Mouse (Mus musculus) frontal cortex, postnatal 10 days (tissue): ENCODE data around the gene Zkscan1.
A peak's percentile ranks its signal among the peaks of the same experiment; 100 is the strongest.
"Not testable (repeated sequence)": the region's sequence is repeated elsewhere in the genome, so short reads cannot be mapped to it uniquely, and the experiment has no call there.

ENCODE experiments used
- DNase-seq, 2 experiments: peaks; one replicate each; pipeline ENCODE4 v3.0.0; 2022; ENCODE audit warnings: low spot score in 2 of 2, mixed read lengths in 1 of 2

Zkscan1 gene

GRCm38 (mm10) chr5:138084996-138085395 lies at the start of gene Zkscan1:
TSS of gene Zkscan1 (plus strand) at chr5:138085084.
- DNase-seq: peak; percentile 68 to 71

DNA sequence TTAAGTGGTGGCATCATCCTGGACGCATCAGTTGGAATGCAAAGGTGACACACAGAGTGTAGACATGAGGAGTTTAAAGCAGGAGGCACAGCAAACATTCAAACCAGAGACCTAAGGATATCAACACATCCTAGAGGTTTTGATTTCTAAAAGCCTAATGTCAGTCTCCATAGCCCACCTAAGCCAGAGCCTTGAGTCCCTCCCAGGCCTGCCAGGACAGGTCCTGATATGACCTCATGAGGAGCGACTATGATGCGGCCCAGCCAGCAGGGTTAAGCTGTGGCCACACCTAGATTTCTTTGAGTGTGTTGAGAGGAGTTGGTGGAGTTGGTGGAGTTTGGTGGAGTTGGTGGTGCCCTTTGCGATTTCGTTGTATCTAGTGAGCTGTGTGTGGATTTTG lies 32.0 kb upstream of the Zkscan1 start, which contains the start of gene Smok3c:
Smok3c (plus strand) TSS at position 301 of the 400 bp plus-strand sequence.
- not testable (repeated sequence) for DNase-seq

- DNase-seq: no peak
Measured at GRCm38 (mm10) chr5:138073803-138074202, 11.1 kb upstream of the Zkscan1 start.

- no peak for DNase-seq
Measured at GRCm38 (mm10) chr5:138075684-138076083, 9.2 kb upstream of the Zkscan1 start.

DNA sequence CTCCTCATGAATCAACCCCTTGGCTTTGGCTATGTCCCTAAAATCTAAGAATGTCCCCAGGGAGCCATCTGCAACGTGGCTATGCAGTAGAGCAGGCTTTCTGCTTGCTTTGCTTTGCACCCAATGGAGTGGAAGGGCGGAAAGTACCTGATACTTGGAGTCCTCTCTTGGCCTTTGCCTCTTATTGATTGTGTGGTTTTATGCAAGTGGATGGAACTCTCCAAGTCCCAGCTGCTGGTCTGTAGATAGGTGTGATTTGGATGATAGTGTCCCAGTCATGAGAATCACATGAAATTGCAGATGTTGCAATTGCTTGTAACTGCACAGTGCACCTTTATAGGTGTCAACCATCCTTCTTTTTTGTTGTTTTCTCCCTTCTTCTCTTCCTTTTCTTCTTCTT lies 8.7 kb upstream of the Zkscan1 start:
- DNase-seq: no peak

- no peak for DNase-seq
Measured at GRCm38 (mm10) chr5:138080456-138080855, 4.4 kb upstream of the Zkscan1 start.

- no peak for DNase-seq
Measured at GRCm38 (mm10) chr5:138081446-138081845, 3.4 kb upstream of the Zkscan1 start.

- DNase-seq: no peak
Measured at GRCm38 (mm10) chr5:138083318-138083900, 1.5 kb upstream of the Zkscan1 start.

DNA sequence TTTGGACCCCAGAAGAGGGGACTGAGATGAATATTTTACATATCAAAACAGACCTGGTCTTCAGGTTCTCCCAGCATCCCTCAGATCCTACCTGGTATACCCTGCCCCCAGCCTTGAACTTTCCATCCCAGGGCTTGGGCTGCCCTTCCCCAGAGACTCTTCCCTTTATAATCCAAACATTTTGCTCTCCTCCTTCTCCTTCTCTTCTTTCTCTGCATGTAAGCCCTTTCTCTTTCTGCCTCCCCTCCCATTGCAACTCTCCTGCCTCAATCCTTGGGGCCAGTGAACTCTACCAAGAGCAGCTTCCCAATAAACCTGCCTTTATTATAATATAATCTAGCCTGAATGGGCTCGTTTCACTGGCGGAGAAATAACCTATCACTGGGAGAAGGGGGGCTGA lies 948 bp upstream of the Zkscan1 start:
- no peak for DNase-seq

DNA sequence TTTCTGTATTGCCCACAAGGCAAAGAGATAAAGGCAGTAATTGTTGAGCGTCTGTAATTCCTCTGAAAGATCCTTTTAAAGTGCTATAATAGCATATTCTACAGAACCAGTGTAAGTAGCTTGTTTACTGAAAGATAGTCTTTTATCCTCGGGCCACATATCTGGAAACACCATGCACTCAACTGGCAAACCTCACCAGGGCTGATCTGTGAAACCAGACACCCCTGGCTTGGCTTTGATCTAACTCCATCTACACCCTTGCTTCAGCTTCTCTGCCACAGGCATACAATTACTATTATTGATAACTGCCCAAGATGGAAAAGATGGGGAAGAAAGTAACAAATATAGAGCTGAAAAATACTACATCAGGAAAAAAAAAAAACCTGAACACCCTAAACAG lies 377 bp upstream of the Zkscan1 start:
- no peak for DNase-seq

DNA sequence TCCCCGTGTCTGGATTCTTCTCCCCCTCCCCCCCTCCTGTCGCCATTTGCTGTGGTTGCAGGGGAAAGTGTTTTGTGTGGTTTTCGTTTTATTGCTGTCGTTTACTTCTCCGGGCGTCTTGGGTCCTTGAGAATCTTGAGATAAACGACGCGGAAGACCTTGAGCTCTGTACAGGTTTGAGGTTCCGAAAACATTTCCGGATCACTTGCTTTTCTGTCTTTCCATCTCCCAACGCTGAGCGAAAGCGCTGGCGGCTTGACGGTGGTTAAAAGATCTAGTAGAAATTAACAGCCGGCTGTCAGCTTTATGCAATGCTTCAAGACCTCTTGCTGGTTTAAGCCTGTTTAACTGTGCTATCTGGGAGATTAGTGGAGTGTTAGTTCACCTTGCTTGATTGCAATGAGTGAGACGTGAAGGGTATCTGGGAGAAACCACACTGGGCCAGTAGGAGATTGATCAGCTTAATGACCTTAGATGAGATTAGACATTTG lies 582 bp downstream of the Zkscan1 start:
- DNase-seq: no peak

DNA sequence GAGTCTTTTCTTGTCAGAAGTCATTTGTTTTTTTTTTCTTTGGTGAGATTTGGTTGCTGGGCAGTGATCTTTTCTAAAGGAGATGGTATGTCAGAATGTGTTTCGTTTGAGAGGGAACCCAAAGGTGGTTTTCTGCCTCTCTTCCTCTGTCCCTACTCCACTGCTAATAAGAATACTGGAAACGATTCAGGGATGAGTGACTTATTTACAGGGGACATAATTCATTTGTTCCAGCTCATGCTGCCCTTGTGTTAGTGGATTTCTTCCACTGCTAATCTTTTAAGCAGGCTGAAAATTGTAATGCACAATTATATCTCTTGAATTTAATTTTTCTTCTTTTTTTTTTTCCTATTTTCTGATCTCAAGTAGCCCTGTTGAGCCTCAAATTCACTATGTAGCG lies 2.0 kb downstream of the Zkscan1 start:
- DNase-seq: no peak

DNA sequence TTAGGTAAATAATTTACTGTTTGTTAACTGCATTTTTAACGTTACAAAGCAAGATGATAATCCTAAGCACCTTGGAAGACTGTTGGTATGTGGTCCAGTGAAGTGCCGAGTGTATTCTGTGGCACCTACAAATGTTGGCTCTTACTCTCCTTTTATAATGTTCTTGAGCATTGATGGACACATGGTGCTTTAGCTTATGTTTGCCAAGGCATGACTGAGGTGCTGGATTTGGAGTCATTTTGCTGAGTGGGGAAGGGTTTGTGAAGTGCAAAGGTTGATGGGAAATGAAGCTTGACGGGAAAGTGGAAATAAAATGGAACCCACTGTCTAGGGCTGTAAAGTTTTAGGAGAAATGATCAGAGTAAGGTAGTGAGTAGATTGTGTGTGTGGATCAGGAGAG lies 3.5 kb downstream of the Zkscan1 start:
- no peak for DNase-seq

- DNase-seq: no peak
Measured at GRCm38 (mm10) chr5:138089108-138089551, 4.2 kb downstream of the Zkscan1 start.

DNA sequence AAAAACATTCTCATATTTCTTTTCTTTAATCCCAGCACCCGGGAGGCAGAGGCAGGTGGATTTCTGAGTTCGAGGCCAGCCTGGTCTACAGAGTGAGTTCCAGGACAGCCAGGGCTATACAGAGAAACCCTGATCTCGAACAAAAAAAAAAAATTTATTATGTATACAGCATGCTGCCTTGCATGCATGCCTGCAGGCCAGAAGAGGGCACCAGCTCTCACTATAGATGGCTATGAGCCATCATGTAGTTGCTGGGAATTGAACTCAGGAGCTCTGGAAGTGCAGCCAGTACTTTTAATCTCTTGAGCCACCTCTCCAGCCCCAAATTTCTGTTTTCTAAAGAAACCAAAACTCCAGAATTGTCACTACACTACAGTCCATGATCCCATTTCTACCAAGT lies 5.4 kb downstream of the Zkscan1 start:
- no peak for DNase-seq

GRCm38 (mm10) chr5:138090737-138091136 lies 5.9 kb downstream of the Zkscan1 start:
- DNase-seq: no peak

GRCm38 (mm10) chr5:138092771-138093170 lies 7.9 kb downstream of the Zkscan1 start:
- no peak for DNase-seq

DNA sequence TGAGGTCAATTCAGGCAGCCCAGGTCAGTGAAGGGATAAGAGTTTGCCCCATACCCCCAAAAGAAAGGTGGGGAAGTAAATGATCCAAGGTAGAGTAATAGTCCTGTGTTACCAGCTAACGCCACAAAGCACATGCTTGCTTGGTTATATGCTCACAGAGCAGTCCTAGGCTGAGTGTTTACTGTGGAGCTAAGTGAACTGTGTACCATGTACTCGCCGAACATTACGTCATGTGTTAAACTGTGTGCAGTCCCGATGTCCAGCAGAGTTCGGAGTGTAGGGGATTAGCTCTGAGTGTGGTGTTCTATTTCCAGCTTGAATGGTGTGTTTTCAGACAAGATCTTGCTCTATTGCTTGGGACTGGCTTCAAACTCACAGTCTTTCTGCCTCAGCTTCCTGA lies 9.6 kb downstream of the Zkscan1 start:
- no peak for DNase-seq

GRCm38 (mm10) chr5:138104976-138105375 lies 20.1 kb downstream of the Zkscan1 start:
- DNase-seq: no peak

GRCm38 (mm10) chr5:138107130-138107529 lies 22.2 kb downstream of the Zkscan1 start:
- DNase-seq: no peak

GRCm38 (mm10) chr5:138109847-138110396 lies 25.0 kb downstream of the Zkscan1 start:
- DNase-seq: not testable (repeated sequence)

DNA sequence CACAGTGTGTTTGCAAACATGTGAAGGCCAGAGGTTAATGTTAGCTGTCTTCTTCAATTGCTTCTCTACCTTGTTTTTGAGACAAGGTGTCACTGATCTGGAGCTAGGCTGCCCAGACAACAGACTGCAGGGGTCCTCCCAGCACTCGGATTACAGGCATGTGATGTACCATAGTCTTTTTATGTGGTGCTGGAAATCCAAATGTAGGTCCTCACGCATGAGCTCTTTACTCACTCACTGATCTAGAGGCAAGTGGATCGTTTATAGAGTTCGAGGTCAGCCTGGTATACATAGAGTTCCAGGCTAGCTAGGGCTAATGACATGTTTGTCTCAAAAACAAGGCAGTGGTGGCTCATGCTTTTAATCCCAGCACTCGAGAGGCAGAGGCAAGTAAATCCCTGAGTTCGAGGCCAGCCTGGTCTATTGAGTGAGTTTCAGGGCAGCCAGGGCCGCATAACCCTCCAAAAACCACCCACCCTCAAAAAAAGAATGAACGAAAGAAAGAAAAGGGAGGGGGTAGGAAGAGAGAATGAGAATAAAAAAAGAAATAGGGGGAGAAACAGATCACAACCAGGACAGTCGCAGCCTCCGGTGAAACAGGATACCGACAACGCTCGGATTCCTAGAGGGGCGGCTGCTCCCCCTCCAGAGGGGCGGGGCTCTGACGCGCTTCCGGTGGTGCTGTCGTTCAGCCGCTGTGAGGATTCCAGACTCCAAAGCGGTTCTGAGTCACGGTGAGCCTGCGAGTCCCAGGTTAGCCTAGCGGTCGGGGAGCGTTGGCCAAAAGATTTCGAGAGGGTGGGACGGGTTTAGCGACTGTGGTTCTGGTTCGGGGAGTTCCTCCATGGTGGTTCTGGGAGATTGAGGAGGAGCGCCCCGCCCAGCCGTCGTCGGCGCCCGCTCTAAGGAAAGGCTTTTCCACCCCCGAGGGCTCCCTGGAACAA lies 31.6 kb downstream of the Zkscan1 start, which contains the start of gene Zscan21:
Zscan21 (plus strand) TSS at position 649 of the 944 bp plus-strand sequence.
- DNase-seq: peak; percentile 81 to 87
